In the genomic region with DNA sequence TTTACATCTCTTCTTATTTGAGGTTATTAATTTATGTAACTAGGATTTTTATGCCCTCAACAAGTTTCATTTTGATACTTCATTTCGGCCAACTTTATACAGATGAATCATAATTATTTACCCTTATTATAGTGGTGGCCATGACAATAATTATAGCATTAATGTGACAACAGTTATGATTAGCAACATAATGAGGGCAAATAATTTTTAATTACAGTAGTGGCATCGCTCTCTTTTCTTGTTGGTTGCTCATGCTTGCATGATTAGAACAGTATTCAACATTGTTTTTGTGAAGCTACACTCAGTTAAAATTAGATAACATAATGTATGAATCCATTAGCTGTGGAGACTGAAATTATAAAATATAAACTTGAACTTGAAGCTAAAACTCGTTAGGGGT, we compare ENCODE assay signal across 21 mouse cellular contexts.
"Had no signal": no experiment of that assay in that cellular context is flagged by ENCODE, and none has a peak within 500 bp of the region (broad histone marks: within the 10 kb centered on the region; RNA-seq: fewer than 3 reads in every experiment).

No protein-coding gene starts in this region.

- DNase-seq: cerebellum, adult 8-10 months; cerebellum, adult 9-10 months; cerebellum, adult 9-11 months; cerebellum, postnatal 10 days; cerebellum, postnatal 14 days; cerebellum, postnatal 25 days; cerebellum, postnatal 36 days; embryo, embryonic 11 days; forebrain, postnatal 0 days; gastrocnemius, adult 2 months; gastrocnemius, postnatal 10 days; gastrocnemius, postnatal 14 days; gastrocnemius, postnatal 25 days; gastrocnemius, postnatal 36 days; heart, adult 11 months; heart, adult 18-20 months; heart, adult 2 months had no signal

- ATAC-seq: forebrain, embryonic 13.5 days; forebrain, embryonic 14.5 days; forebrain, embryonic 15.5 days; forebrain, embryonic 16.5 days; forebrain, postnatal 0 days had no signal
